Mouse (Mus musculus): Measurements from ENCODE around the gene Rhox4b. TPM values are rescaled to one million over a fixed set of nuclear protein-coding genes. Genes with fewer than 3 reads are reported as not detected.
"Not testable (repeated sequence)": the region's sequence is repeated elsewhere in the genome, so short reads cannot be mapped to it uniquely, and the experiment has no call there.

Gene Rhox4b
- not detected in 2 replicates for polyA plus RNA-seq (2015; fragmentation: Nextera tagmentation; extraction: Ambion mirVana)

DNA sequence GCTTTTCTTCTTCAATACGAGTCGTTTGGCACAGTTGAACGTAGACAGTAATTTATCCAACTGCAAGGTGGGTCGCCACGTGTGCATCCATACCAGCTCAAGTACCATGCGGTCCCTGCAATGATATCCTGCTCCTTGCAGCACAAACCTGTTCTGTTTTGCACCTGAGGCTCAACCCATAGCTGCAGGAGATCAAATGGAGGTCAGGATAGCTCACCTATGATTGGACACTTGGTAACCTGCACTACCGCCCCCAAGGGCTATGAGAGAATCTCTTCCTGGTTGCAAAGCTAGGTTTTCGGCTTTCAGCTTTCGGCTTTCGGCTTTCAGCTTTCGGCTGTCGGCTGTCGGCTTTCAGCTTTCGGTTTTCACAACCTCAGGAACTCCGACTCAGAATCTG, at the start of gene Rhox4b:
Gene Rhox4b, plus strand, starts transcription at position 301 of the 400 bp plus-strand sequence.
- not testable (repeated sequence) for H3K4me3 ChIP-seq (replicated peaks; ENCODE audit: low read length); H3K9me3 ChIP-seq (replicated peaks; ENCODE audit: control insufficient read depth, low read length); H3K27ac ChIP-seq (ENCODE audit: low read length); H3K36me3 ChIP-seq (ENCODE audit: control insufficient read depth, insufficient read depth, low read length); ATAC-seq (ENCODE audit: insufficient read depth, low FRiP score); H3K9ac ChIP-seq (ENCODE audit: low read length); H3K4me2 ChIP-seq (ENCODE audit: low read depth, low read length); H3K27me3 ChIP-seq (ENCODE audit: control insufficient read depth, insufficient read depth, low read length); H3K4me1 ChIP-seq (ENCODE audit: control insufficient read depth, insufficient read depth, low read length)
- 87% methylated on average over 14 of the region's 15 CpGs for whole genome bisulfite sequencing

DNA sequence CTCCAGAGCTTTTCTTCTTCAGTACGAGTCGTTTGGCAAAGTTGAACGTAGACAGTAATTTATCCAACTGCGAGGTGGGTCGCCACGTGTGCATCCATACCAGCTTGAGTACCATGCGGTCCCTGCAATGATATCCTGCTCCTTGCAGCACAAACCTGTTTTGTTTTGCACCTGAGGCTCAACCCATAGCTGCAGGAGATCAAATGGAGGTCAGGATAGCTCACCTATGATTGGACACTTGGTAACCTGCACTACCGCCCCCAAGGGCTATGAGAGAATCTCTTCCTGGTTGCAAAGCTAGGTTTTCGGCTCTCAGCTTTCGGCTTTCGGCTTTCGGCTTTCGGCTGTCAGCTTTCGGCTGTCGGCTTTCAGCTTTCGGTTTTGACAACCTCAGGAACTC, 41.7 kb upstream of the Rhox4b start, which contains the start of gene Rhox4a2:
Gene Rhox4a2, plus strand, starts transcription at position 301 of the 400 bp plus-strand sequence.
- H3K27me3 ChIP-seq (ENCODE audit: control insufficient read depth, insufficient read depth, low read length); H3K27ac ChIP-seq (ENCODE audit: low read length); H3K4me3 ChIP-seq (replicated peaks; ENCODE audit: low read length); H3K9me3 ChIP-seq (replicated peaks; ENCODE audit: control insufficient read depth, low read length); H3K36me3 ChIP-seq (ENCODE audit: control insufficient read depth, insufficient read depth, low read length); ATAC-seq (ENCODE audit: insufficient read depth, low FRiP score); H3K4me1 ChIP-seq (ENCODE audit: control insufficient read depth, insufficient read depth, low read length); H3K4me2 ChIP-seq (ENCODE audit: low read depth, low read length); H3K9ac ChIP-seq (ENCODE audit: low read length): not testable (repeated sequence)
- 93% methylated on average over 8 of the region's 16 CpGs for WGBS

DNA sequence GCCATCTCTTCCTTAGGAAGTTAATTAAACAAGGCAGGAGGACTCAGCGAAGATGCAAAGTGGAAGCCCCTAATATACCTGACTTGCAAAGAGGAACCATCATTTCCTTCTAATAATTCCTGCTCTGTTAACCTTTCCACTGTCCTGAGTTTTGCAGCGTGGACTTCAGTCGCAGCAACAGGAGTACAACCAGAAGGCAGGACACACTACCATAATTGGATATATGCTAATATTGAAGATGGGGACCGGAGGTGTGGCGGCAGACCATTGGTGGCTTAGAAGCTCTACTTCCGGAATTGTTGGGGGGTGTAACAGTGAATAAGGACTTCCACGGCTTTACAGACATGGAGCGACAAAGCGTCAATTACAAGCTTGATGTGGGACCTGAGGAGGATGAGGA, 20.5 kb upstream of the Rhox4b start, which contains the start of gene Rhox2b:
Gene Rhox2b, plus strand, starts transcription at position 301 of the 400 bp plus-strand sequence.
- H3K9ac ChIP-seq (ENCODE audit: low read length); H3K4me1 ChIP-seq (ENCODE audit: control insufficient read depth, insufficient read depth, low read length); H3K27ac ChIP-seq (ENCODE audit: low read length); H3K4me3 ChIP-seq (replicated peaks; ENCODE audit: low read length); ATAC-seq (ENCODE audit: insufficient read depth, low FRiP score); H3K27me3 ChIP-seq (ENCODE audit: control insufficient read depth, insufficient read depth, low read length); H3K9me3 ChIP-seq (replicated peaks; ENCODE audit: control insufficient read depth, low read length); H3K4me2 ChIP-seq (ENCODE audit: low read depth, low read length); H3K36me3 ChIP-seq (ENCODE audit: control insufficient read depth, insufficient read depth, low read length): not testable (repeated sequence)
- no CpG with 5 or more reads among the region's 9 CpGs for WGBS

DNA sequence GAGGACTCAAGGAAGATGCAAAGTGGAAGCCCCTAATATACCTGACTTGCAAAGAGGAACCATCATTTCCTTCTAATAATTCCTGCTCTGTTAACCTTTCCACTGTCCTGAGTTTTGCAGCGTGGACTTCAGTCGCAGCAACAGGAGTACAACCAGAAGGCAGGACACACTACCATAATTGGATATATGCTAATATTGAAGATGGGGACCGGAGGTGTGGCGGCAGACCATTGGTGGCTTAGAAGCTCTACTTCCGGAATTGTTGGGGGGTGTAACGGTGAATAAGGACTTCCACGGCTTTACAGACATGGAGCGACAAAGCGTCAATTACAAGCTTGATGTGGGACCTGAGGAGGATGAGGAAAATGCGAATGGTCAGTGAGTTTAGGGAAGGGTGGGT, 21.1 kb downstream of the Rhox4b start, which contains the start of gene Rhox2c:
Gene Rhox2c, plus strand, starts transcription at position 301 of the 400 bp plus-strand sequence.
- not testable (repeated sequence) for H3K4me1 ChIP-seq (ENCODE audit: control insufficient read depth, insufficient read depth, low read length); H3K27me3 ChIP-seq (ENCODE audit: control insufficient read depth, insufficient read depth, low read length); H3K4me2 ChIP-seq (ENCODE audit: low read depth, low read length); H3K27ac ChIP-seq (ENCODE audit: low read length); H3K36me3 ChIP-seq (ENCODE audit: control insufficient read depth, insufficient read depth, low read length); H3K4me3 ChIP-seq (replicated peaks; ENCODE audit: low read length); ATAC-seq (ENCODE audit: insufficient read depth, low FRiP score); H3K9ac ChIP-seq (ENCODE audit: low read length); H3K9me3 ChIP-seq (replicated peaks; ENCODE audit: control insufficient read depth, low read length)
- WGBS, result 87% methylated on average over 7 of the region's 10 CpGs

DNA sequence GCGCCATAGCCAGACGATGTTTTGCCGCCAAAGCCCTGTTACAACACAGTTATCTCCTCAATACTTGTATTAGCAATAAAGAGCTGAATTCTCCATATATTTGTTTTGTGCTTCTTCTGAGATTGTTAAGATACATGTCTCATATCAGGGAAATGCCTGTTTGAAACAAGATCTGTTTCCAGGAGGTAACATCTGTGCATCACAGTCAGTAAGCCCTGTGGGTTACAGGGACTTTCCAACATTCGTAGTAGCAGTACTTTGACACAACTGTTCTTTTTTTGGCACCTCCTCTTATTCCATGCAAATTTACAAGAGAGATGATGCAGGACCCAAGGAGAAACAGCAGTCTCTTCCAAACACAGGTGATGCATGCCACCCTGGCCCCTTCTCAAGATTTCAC, 26.0 kb downstream of the Rhox4b start, which contains the start of gene Rhox3c:
Gene Rhox3c, plus strand, starts transcription at position 301 of the 400 bp plus-strand sequence.
- H3K9me3 ChIP-seq (replicated peaks; ENCODE audit: control insufficient read depth, low read length); H3K4me2 ChIP-seq (ENCODE audit: low read depth, low read length); H3K27ac ChIP-seq (ENCODE audit: low read length); H3K9ac ChIP-seq (ENCODE audit: low read length); ATAC-seq (ENCODE audit: insufficient read depth, low FRiP score); H3K36me3 ChIP-seq (ENCODE audit: control insufficient read depth, insufficient read depth, low read length); H3K4me3 ChIP-seq (replicated peaks; ENCODE audit: low read length); H3K4me1 ChIP-seq (ENCODE audit: control insufficient read depth, insufficient read depth, low read length); H3K27me3 ChIP-seq (ENCODE audit: control insufficient read depth, insufficient read depth, low read length): not testable (repeated sequence)
- 83% methylated on average over 3 of the region's 4 CpGs for WGBS

DNA sequence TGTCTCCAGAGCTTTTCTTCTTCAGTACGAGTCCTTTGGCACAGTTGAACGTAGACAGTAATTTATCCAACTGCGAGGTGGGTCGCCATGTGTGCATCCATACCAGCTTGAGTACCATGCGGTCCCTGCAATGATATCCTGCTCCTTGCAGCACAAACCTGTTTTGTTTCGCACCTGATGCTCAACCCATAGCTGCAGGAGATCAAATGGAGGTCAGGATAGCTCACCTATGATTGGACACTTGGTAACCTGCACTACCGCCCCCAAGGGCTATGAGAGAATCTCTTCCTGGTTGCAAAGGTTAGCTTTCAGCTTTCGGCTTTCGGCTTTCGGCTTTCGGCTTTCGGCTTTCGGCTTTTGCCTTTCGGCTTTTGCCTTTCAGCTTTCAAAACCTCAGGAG, 47.7 kb downstream of the Rhox4b start, which contains the start of gene Rhox4c:
Gene Rhox4c, plus strand, starts transcription at position 301 of the 400 bp plus-strand sequence.
- H3K4me1 ChIP-seq (ENCODE audit: control insufficient read depth, insufficient read depth, low read length), result not testable (repeated sequence)
- 93% methylated on average over 14 of the region's 14 CpGs for WGBS

More for the DNA sequence above, 47.7 kb downstream of the Rhox4b start, which contains the start of gene Rhox4c:
- H3K9me3 ChIP-seq (replicated peaks; ENCODE audit: control insufficient read depth, low read length); H3K9ac ChIP-seq (ENCODE audit: low read length); H3K36me3 ChIP-seq (ENCODE audit: control insufficient read depth, insufficient read depth, low read length); H3K4me2 ChIP-seq (ENCODE audit: low read depth, low read length); H3K27me3 ChIP-seq (ENCODE audit: control insufficient read depth, insufficient read depth, low read length); H3K27ac ChIP-seq (ENCODE audit: low read length); H3K4me3 ChIP-seq (replicated peaks; ENCODE audit: low read length); ATAC-seq (ENCODE audit: insufficient read depth, low FRiP score): not testable (repeated sequence)

Other genes starting within 250 kb of the Rhox4b start
- 398 and 416 TPM in 2 replicates for gene Ndufa1, start 241.3 kb upstream of the Rhox4b start, polyA plus RNA-seq (2015; fragmentation: Nextera tagmentation; extraction: Ambion mirVana)
- 9.1 and 10.1 TPM in 2 replicates for gene Rnf113a1, start 241.2 kb upstream of the Rhox4b start, polyA plus RNA-seq (2015; fragmentation: Nextera tagmentation; extraction: Ambion mirVana)
- not detected in 2 replicates for gene Gm9, start 221.5 kb upstream of the Rhox4b start, polyA plus RNA-seq (2015; fragmentation: Nextera tagmentation; extraction: Ambion mirVana)
- gene Rhox1, start 210.2 kb upstream of the Rhox4b start, polyA plus RNA-seq (2015; fragmentation: Nextera tagmentation; extraction: Ambion mirVana), result not detected in 2 replicates
- not detected in 2 replicates for gene Rhox2a, start 187.5 kb upstream of the Rhox4b start, polyA plus RNA-seq (2015; fragmentation: Nextera tagmentation; extraction: Ambion mirVana)
- gene Rhox3a, start 182.6 kb upstream of the Rhox4b start, polyA plus RNA-seq (2015; fragmentation: Nextera tagmentation; extraction: Ambion mirVana), result 0.28 TPM in 1 of 2 replicates, not detected in the other
- not detected in 2 replicates for gene Rhox4a, start 167.2 kb upstream of the Rhox4b start, polyA plus RNA-seq (2015; fragmentation: Nextera tagmentation; extraction: Ambion mirVana)
- gene Rhox3a2, start 52.5 kb upstream of the Rhox4b start, polyA plus RNA-seq (2015; fragmentation: Nextera tagmentation; extraction: Ambion mirVana), result not detected in 2 replicates
- gene Rhox4a2, start 41.6 kb upstream of the Rhox4b start, polyA plus RNA-seq (2015; fragmentation: Nextera tagmentation; extraction: Ambion mirVana), result not detected in 2 replicates
- not detected in 2 replicates for gene Rhox2b, start 20.4 kb upstream of the Rhox4b start, polyA plus RNA-seq (2015; fragmentation: Nextera tagmentation; extraction: Ambion mirVana)
- not detected in 2 replicates for gene Rhox2c, start 21.2 kb downstream of the Rhox4b start, polyA plus RNA-seq (2015; fragmentation: Nextera tagmentation; extraction: Ambion mirVana)
- not detected in 2 replicates for gene Rhox3c, start 26.1 kb downstream of the Rhox4b start, polyA plus RNA-seq (2015; fragmentation: Nextera tagmentation; extraction: Ambion mirVana)
- not detected in 2 replicates for gene Rhox4c, start 47.8 kb downstream of the Rhox4b start, polyA plus RNA-seq (2015; fragmentation: Nextera tagmentation; extraction: Ambion mirVana)
- gene Rhox2d, start 60.9 kb downstream of the Rhox4b start, polyA plus RNA-seq (2015; fragmentation: Nextera tagmentation; extraction: Ambion mirVana), result not detected in 2 replicates
- not detected in 2 replicates for gene Rhox4d, start 81.9 kb downstream of the Rhox4b start, polyA plus RNA-seq (2015; fragmentation: Nextera tagmentation; extraction: Ambion mirVana)
- gene Rhox2e, start 98.0 kb downstream of the Rhox4b start, polyA plus RNA-seq (2015; fragmentation: Nextera tagmentation; extraction: Ambion mirVana), result not detected in 2 replicates
- gene Rhox3e, start 109.5 kb downstream of the Rhox4b start, polyA plus RNA-seq (2015; fragmentation: Nextera tagmentation; extraction: Ambion mirVana), result not detected in 2 replicates
- gene Rhox4e, start 124.9 kb downstream of the Rhox4b start, polyA plus RNA-seq (2015; fragmentation: Nextera tagmentation; extraction: Ambion mirVana), result not detected in 2 replicates
- not detected in 2 replicates for gene Rhox2f, start 138.9 kb downstream of the Rhox4b start, polyA plus RNA-seq (2015; fragmentation: Nextera tagmentation; extraction: Ambion mirVana)
- gene Rhox3f, start 148.5 kb downstream of the Rhox4b start, polyA plus RNA-seq (2015; fragmentation: Nextera tagmentation; extraction: Ambion mirVana), result not detected in 2 replicates
- gene Rhox4f, start 175.2 kb downstream of the Rhox4b start, polyA plus RNA-seq (2015; fragmentation: Nextera tagmentation; extraction: Ambion mirVana), result not detected in 2 replicates
- gene Rhox3g, start 196.1 kb downstream of the Rhox4b start, polyA plus RNA-seq (2015; fragmentation: Nextera tagmentation; extraction: Ambion mirVana), result not detected in 2 replicates
- gene Rhox2g, start 211.0 kb downstream of the Rhox4b start, polyA plus RNA-seq (2015; fragmentation: Nextera tagmentation; extraction: Ambion mirVana), result not detected in 2 replicates
- not detected in 2 replicates for gene Rhox4g, start 218.8 kb downstream of the Rhox4b start, polyA plus RNA-seq (2015; fragmentation: Nextera tagmentation; extraction: Ambion mirVana)
- not detected in 2 replicates for gene Rhox3h, start 236.3 kb downstream of the Rhox4b start, polyA plus RNA-seq (2015; fragmentation: Nextera tagmentation; extraction: Ambion mirVana)
- not detected in 2 replicates for gene Rhox2h, start 240.8 kb downstream of the Rhox4b start, polyA plus RNA-seq (2015; fragmentation: Nextera tagmentation; extraction: Ambion mirVana)